Mouse (Mus musculus): ENCODE results near the gene Kdelc1.

Kdelc1 gene

DNA sequence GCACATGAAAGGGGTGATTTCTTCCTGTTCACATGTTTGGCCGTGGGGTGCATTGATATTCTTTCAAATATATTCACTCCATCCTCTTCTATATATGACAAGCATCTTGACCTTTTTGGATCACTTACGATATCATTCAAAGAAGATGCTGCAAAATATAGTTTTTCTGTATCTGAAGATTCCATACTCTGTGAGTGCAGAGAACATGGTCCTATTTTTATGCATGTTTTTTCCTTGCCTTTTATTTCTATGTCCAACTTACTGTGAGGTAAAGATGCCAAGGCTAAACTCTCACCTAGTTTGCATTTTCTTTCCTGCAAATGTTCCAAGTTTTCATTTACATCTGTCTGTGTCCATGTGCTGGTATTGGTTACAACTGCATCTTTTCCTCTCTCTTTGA lies 56.8 kb downstream of the Kdelc1 start, which contains the start of gene Gm8251:
Gene Gm8251, minus strand, starts transcription at position 101 of the 400 bp plus-strand sequence.
- no peak for DNase-seq

DNA sequence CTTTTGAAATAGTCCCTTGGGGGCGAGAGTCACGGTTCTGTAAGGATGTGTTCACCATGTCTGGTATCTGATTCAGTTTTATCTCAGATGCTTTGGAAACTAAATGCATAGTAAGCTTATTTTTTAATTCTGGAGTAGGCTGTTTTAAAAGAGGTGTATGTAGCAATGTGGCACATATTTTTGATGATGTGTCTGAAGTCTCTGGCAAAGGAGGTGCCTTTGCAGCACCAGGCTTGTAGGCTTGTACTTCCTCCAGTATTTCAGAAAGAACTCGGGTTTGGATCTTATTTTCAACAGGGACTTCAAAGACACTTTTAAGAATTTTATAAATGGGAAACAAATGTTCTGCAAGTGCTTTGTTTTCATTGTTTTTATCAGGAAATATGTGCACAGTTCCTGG lies 60.8 kb downstream of the Kdelc1 start:
- no peak for DNase-seq

Measured in right cerebral cortex, postnatal 25 days (tissue).